Mouse (Mus musculus): ENCODE data around the gene Arl8a.

Arl8a gene

DNA sequence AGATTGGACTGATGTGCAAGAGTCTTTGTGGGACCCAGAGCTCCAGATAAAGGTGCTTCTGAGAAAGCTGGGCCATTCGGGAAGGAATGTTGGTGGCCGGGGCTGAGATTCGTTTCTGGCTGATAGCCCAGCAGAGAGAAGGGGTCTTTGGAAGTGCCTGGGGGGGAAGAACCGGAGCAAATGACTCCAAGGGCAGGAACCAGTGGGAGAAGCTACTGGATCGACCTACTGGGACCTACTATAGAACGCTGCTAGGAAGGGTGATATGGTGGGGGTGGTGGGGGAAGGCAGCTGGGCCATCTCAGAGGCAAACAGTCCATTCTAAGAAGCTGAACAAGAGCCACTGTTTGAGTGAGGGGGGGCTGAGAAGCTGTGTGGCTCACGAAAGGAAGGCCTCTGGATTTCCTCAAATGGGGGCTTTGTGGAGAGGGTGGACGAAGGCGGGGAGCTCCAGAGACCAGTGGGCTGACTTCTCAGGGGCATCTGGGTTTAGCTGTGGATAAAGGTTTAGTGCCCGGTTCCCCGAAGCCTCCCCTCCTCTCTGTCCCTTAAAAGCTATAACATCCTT is 13.0 kb downstream of the Arl8a start:
- in situ Hi-C loops (cut with MboI; ENCODE audit: unreplicated experiment in 2 of 2): loop anchor here in 1 of 2 experiments (5.0 to 25.0 kb wide), 3 partner anchors 105 to 503 kb away; no protein-coding TSS in a partner anchor

DNA sequence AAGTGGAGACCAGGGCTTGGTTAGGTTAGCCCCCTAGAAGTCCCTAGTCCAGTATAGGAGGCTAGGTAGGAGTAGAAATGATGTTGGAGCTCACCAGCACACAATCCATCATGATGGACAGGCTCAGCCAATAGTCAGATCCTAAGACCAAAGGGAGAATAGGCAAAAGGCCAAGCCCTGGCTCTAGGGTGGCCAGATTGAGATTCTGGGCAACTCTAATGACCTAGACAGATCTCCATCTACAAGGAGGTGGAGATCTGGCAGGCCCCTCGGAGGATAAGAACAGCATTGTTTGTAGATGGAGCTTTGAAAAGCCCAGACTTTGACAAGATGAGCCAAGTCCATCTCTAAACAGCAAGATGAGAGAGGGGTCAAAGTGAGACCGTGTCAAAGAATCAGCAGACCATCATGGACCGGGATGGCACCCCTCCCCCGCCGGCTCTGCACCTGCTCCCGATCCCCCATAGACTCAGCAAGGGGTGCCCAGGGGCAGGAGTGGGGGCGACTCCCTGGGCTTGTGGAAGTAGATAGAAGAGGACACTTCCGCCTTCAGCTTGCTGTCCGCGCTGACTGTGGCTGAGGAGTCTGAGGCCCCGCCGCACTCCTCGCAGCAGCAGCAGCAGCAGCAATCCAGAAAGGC is 13.9 kb downstream of the Arl8a start:
- in situ Hi-C loops (cut with MboI; ENCODE audit: unreplicated experiment in 2 of 2): loop anchor here in 1 of 2 experiments (25.0 kb wide), 1 partner anchor 502 kb away; no protein-coding TSS in a partner anchor

DNA sequence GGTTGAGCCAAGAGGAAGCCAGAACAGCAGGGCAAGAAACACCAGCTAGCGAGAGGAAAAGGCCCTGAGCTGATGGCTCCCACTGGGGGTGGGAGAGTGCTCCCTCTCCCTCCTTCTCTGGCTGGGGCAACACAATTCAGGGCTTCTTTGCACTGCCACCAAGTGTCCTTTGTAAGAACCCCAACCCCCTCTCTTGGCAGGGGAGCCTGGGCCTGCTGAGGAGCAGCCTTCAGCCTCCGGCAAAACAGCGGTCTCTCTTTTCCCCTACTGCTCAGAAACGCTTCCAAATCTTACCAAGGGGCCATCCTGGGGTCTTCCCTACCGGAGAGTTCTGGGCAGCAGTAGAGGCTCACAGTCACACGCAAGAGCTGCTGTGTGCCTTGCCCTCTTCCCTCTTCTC is 16.1 kb downstream of the Arl8a start:
- in situ Hi-C loops (cut with MboI; ENCODE audit: unreplicated experiment in 2 of 2): loop anchor here in 1 of 2 experiments (25.0 kb wide), 1 partner anchor 500 kb away; no protein-coding TSS in a partner anchor

DNA sequence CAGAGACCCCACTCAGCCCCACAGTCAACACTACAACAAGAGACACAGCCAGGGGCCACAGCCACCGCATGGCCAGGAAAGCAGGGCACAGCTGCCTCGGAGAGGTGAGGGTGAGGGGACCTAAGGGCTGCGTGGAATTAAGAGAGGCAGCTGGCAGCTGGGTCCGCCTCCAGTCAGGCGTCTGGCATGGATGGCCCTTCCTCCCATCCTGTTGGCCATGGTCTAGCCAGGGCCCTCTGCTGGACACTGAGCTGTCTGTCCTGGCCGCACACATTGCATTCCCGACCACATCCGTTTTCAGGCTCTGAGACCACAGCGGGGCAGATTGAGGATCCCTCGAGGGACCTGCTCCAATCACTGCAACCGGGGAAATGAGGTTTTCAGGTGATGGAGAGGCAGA is 20.8 kb downstream of the Arl8a start, which contains the start of gene Gpr37l1:
TSS of gene Gpr37l1 (minus strand) at position 247 of the 400 bp plus-strand sequence.
- in situ Hi-C loops (cut with MboI; ENCODE audit: unreplicated experiment in 2 of 2): loop anchor here in 1 of 2 experiments (25.0 kb wide), 1 partner anchor 495 kb away; no protein-coding TSS in a partner anchor

DNA sequence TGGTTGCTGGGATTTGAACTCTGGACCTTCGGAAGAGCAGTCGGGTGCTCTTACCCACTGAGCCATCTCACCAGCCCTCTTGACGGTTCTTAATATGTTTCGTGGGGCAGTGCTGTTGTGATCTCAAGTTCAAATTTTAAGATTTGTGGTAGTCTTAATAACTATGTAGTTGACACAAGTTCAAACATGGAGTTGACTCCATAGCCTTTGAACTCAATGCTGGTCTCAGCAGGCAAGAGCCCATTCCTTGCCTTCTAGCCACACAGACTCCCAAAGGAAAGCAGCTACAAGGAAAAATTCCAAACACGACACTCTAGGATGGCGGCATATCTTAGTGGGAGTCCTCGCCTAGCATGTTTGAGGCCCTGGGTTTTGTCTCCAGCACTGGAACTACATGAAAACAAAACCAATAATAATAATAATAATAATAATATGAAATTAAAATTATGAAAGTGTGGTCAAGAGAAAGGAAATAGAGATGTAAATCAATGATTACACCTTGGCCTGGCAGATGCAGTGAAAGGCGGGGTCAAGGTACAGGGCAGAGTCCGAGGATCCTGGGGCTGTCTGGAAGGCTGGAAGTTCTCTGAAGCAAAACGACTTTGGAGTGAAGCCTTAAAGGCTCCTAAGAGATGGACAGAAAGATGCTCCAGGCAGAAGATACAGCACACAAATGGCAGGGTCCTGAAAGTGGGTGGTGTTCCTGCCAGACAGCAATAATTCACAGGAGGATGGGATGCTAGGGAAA is 22.0 kb downstream of the Arl8a start:
- in situ Hi-C loops (cut with MboI; ENCODE audit: unreplicated experiment in 2 of 2): loop anchor here in 1 of 2 experiments (25.0 kb wide), 1 partner anchor 494 kb away; no protein-coding TSS in a partner anchor

DNA sequence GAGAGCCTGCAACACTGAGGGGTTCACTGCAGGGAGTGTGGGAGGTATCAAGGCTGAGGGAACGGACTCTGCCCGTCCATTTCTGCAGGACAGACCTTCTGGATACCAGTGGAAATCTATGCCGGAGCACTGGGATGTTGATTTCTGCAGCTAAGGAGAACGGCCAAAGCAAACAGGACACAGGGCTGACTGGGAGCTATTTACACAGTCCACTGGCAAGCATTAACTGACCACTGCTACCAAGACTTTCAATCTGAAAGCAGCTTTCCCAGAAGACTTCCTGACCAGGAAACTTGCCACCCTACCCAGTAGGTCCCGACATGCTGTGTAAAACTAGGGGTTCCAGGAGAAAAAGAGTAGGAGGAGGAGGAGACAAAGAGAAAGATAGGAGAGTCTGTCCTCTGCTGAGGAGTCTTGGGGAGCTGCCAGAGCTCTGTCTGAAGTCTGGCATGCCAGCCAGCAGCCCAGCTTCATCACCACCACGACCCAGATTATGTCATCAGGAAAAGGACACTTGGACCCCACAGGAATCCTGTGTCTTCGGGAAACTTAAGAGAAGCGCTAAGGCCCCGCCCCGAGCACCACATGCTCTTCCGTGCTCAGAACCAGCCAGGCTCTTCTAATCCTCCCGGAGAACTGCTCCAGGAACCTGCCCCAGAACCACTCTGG is 23.1 kb downstream of the Arl8a start:
- in situ Hi-C loops (cut with MboI; ENCODE audit: unreplicated experiment in 2 of 2): loop anchor here (5.0 to 25.0 kb wide), 6 partner anchors 88 to 505 kb away; partner anchors contain the start of gene Elf3 (in 1 of the 2)

DNA sequence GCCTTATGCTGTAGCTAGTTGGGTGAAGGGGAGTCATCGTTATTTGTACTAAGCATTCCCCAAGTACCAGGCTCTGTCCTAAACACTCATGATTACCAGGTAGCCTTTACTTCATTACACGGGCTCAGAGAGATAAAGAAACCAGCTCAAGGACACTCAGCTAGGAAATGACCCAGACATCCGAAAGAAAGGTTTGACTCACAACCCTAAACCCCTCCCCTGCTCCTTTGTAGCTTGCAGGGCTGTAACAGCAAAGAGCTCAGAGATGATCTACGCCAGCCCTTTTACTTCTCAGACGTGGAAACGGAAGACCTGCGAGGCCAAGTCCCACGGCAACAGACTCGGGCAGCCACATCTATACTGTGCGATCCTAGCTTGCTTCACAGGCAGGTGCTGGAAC is 23.7 kb downstream of the Arl8a start:
- in situ Hi-C loops (cut with MboI; ENCODE audit: unreplicated experiment in 2 of 2): loop anchor here (5.0 to 25.0 kb wide), 6 partner anchors 87 to 505 kb away; partner anchors contain the start of gene Elf3 (in 1 of the 2)

DNA sequence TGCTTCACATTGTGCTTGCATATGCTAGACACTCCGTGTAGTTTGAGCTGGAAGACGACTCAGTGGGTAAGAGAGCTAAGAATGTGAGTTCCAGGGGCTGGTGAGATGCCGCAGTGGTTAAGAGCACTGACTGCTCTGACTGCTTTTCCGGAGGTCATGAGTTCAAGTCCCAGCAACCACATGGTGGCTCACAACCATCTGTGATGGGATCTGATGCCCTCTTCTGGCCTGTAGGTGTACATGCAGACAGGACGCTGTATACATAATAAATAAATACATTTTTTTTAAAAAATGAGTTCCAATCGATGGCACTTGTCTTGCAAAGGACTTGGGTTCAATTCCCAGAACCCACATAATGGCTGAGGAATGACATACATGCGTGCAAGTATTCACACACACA is 24.6 kb downstream of the Arl8a start:
- in situ Hi-C loops (cut with MboI; ENCODE audit: unreplicated experiment in 2 of 2): loop anchor here (5.0 to 25.0 kb wide), 6 partner anchors 86 to 504 kb away; partner anchors contain the start of gene Elf3 (in 1 of the 2)

DNA sequence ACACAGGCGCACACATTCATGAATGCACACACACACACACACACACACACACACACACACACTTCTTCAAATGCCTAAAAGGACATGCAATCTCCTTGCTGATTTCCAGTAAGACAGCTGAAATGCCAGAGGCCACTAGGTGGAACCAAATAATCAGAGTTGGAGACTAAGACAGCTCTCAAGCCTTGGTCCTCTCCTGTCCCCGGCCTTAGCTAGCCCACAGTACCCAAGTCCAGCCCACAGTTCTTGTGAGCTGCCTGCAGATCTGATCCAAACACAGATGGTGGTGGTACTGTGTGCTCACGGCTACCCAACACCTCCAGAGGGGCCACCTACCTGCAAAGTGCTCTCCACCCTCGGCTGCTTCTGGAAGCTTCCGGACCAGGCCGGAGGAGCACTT is 25.4 kb downstream of the Arl8a start:
- in situ Hi-C loops (cut with MboI; ENCODE audit: unreplicated experiment in 2 of 2): loop anchor here (5.0 to 25.0 kb wide), 6 partner anchors 85 to 503 kb away; partner anchors contain the start of gene Elf3 (in 1 of the 2)

DNA sequence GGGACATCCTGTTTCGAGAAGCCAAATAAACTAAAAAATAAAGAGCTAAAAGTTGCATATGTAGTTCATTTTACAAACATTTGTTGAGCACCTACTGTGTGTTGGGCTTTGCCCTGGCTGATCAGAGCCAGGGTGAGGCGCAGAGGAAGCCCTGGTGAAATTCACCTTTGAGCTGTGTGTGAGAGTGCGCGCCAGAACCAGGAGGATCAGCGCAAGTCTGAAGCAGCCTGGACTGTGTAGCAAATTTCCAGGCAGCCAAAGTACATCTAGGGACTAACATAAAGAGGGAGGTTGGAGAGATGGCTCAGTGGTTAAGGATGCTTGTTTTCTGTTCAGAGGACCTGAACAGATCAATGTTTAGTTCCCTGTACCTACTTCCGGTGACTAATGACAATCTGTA is 26.7 kb downstream of the Arl8a start:
- in situ Hi-C loops (cut with MboI; ENCODE audit: unreplicated experiment in 2 of 2): loop anchor here (5.0 to 25.0 kb wide), 6 partner anchors 84 to 501 kb away; partner anchors contain the start of gene Elf3 (in 1 of the 2)

DNA sequence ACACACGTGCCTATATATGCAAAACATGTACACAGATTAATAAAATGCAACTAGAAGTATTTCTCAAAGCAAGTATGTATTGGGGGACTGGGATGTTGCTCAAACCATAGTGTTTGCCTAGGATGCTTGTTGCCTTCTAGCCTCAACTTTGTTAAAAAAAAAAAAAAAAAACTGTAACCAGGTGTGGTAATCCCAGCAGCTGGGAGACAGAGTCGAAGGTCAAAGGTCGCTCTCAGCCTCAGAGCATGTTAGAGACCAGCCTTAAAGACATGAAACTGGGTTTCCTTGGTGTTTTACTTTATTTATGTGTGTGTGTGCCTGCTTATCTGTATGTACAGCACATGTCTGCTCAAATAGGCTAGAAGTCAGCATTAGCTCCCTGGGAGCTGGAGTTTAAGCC is 28.6 kb downstream of the Arl8a start:
- in situ Hi-C loops (cut with MboI; ENCODE audit: unreplicated experiment in 2 of 2): loop anchor here in 1 of 2 experiments (10.0 kb wide), 3 partner anchors 280 to 500 kb away; no protein-coding TSS in a partner anchor

DNA sequence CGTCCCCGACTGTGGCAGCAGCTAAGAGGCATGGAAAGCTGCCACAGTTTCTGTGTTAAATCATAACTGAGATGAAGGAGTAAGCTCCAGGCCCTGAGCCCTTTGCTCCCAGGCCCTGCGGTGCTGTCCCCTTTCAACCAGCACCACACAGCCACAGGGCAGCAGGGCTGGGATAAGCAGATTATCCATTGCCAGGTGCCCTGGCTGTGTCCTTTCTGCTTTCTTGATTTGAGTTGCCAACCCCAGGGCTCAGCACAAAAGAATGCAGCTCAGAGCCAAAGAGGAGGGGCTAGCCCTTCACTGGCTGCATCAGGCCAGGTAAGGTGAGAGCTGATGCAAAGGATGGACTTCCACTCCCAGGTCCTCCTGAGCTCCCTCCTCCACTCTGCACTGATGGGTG is 31.1 kb downstream of the Arl8a start:
- in situ Hi-C loops (cut with MboI; ENCODE audit: unreplicated experiment in 2 of 2): loop anchor here in 1 of 2 experiments (10.0 kb wide), 3 partner anchors 277 to 497 kb away; no protein-coding TSS in a partner anchor

DNA sequence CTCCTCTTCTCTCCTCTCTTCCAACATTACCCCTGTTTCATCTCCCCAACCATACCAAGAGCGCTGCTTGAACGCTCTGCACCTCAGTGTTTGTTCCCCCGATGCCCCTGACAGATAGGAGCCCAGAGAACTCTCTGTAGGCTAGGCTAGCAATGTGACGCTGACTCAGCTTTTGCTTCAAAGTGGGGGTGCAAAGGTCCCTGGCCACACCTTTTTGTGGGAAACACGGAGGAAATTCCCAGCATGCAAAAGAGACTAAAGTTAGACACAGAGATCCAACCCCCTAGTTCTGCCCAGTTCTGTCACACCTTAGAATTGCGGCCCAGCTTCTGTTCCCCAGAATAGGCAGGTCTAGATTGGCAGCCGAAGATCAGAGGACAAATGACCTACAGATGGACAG is 32.2 kb downstream of the Arl8a start:
- in situ Hi-C loops (cut with MboI; ENCODE audit: unreplicated experiment in 2 of 2): loop anchor here in 1 of 2 experiments (10.0 kb wide), 3 partner anchors 276 to 496 kb away; no protein-coding TSS in a partner anchor

DNA sequence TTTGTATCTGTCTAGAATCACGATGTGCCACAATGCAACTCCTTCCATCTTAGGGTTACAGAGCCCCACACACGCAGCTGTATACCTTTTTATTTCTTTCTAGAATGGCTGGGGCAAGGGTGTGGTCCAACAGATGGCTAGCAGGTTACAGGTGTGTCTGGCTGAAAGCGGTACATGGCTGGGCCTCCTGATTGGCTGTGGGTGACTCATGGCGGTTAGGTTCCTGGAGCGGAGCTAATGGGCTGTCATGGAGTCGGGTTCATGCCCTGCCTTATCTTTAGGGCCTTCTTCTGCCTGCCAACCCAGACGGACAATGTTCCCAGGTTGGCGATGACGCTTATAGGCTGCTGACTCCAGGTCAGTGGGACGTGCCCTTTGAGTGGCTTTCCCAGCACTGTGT is 34.2 kb downstream of the Arl8a start:
- in situ Hi-C loops (cut with MboI; ENCODE audit: unreplicated experiment in 2 of 2): no loop called here

DNA sequence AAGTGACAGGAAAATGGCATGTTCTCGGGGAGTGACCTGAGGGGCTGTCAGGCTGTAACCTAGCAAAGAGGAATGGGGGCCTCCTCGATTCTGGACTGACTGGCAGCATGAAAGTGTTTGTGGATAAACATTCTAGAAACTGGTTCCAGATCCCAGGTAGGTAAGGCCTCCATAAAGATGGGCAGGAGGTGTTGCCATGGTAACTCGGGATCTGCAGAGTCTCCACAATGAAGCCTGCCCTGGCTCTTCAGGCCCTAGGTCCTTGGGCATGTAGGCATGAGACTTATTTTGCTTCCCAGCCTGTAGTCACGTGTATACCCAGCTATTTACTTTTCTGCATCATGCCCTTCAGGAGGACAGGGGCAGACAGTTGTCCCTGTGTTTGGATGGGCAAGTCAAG is 34.7 kb downstream of the Arl8a start:
- in situ Hi-C loops (cut with MboI; ENCODE audit: unreplicated experiment in 2 of 2): no loop called here

DNA sequence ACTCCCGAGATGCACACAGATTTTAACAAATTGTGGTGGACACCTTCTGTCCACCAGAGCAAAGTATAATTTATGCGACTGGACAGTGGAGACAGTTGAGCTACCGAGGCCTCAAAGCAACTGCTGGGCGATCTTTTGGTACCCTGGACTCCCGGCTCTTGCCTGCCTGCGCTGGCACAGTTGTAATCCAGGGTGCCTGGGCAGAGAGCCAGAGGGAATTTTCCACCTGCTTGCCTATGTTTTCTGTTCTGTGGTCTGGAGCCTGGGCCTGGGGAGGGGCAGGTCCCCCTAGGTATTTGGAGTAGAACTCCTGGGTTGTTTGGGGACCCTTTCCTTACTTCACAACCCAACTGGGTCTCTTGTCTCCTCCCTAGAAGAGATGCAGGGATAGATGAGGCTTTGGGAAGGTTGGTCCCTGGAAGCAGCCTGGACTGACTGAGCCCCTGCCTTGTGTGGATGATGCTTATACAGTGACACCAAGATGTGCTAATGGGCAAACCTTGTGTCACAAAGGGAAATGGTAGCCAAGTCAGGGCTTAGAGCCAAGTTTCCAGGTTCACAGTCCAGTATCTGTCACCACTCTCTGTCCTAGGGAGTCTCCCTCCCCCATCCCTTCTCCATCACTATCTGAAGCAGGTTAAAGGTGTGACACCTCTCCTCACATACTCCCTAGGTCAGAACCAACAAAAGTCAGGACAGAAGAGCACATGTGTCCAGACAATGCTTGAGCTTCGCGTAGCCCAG is 35.4 kb downstream of the Arl8a start:
- in situ Hi-C loops (cut with MboI; ENCODE audit: unreplicated experiment in 2 of 2): no loop called here

DNA sequence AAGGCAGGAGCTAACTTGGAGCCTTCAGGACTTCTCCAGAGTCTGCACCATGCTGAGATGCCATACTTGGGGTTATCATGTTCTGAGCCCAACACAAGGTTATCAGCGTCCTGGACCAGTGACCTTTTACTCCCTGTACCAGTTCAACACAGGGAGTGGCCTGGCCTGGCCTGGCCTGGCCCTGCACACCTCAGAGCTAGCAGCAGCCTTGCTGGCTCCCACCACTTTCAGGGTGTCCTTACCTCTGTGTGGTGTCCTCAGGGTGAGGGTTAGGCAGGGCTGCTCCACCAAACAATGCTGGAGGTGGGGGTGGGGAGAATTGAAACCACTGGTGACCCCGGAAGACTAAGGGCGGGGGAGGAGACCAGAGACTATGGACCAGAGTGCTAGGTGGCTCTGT is 36.4 kb downstream of the Arl8a start:
- in situ Hi-C loops (cut with MboI; ENCODE audit: unreplicated experiment in 2 of 2): no loop called here

DNA sequence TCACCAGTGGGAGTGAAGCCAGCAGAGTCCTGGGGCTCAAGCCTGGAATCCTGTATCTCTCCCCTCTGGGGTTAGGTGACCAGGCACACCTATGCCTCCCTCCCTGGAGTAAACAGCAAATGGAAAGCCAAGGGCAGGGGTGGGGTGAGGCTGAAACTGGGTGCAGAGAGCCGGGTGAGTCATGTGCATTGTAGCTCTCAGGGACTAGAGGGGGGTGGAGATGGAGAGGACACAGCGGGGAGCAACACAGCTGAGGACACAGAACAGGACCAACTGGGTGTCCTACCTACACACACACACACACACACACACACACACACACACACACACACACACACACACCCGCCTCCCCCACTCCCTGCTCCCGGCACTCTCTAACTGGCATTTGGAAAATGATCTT is 36.8 kb downstream of the Arl8a start:
- in situ Hi-C loops (cut with MboI; ENCODE audit: unreplicated experiment in 2 of 2): no loop called here

DNA sequence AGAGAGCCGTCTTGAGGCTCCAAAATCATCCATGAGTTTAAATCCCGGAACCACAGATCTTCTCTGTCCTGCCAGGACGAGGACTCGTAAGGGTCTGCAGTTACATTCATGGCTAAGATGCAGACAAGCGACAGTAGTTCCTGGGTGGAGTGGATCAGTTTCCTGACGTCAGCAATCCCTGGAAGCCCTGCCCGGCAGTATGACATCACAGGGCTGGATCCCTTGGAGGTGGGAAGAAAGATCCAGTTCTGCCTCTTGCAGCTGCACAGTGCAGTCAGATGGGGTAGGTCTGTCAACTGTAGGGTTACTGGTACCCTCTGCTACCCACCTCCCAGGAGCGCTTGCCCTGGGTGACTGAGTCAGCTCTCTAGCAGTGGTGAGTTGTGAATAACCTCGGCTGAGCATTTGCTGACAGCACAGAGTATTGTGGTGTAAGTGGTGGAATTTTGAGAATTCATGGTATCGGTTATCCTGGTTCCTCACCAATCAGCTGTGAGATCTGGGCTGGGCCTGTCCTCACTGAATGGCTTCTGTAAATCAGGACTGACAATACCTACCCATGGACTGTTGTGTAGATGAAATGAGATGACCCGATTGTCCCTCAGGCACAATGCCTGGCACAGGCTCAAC is 37.4 kb downstream of the Arl8a start:
- in situ Hi-C loops (cut with MboI; ENCODE audit: unreplicated experiment in 2 of 2): no loop called here

Data from v-Abl transformed pro-B cells (cell line).